Mouse (Mus musculus): ENCODE data around the gene Plod2.

Plod2 gene

GRCm38 (mm10) chr9:92552691-92553090 is 10.7 kb downstream of the Plod2 start:
- DNase-seq (ENCODE audit: extremely low read depth, insufficient read length, low spot score): no peak

GRCm38 (mm10) chr9:92555006-92555958 is 13.3 kb downstream of the Plod2 start:
- no peak for DNase-seq (ENCODE audit: extremely low read depth, insufficient read length, low spot score)

DNA sequence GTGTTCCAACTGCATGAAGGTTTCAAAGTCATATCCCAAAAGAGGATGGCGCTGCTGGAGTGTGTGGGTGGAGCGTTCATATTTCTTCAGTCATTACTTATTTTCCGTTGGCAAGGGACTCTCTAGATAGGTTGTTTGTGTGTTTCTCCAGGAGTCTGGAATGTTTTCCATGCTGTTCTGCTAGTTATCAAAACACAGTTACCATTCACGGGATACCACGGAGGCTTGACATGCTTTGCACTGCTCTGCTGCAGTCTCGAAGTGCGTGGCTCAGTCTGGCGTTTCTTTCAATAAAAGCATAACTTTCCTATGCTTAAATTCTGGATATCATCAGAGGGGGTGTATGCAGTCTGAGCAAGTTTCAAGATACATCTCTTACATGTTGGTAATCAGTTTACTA is 17.7 kb downstream of the Plod2 start:
- no peak for DNase-seq (ENCODE audit: extremely low read depth, insufficient read length, low spot score)

GRCm38 (mm10) chr9:92560840-92561547 is 19.0 kb downstream of the Plod2 start:
- DNase-seq (ENCODE audit: extremely low read depth, insufficient read length, low spot score): no peak

- DNase-seq (ENCODE audit: extremely low read depth, insufficient read length, low spot score): no peak
Measured at GRCm38 (mm10) chr9:92562416-92562815, 20.4 kb downstream of the Plod2 start.

DNA sequence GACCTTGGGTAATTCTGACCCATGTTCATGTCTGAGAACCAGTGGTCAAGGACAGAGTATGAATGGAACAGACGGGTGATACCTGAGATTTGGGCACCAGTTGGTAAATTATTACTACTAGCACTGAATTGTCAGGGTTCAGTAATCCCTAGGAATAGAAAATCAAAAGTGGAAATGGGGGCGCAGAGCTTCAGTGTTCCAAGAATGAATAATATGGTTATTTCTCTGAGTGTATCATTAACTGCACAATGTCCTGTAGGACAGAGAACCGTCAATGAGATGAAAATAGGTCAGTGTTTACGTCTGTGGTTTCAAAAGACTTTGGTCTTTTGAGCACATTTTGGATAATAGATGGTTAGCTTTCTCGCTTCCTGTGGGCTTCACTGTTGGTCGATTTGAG is 21.3 kb downstream of the Plod2 start:
- DNase-seq (ENCODE audit: extremely low read depth, insufficient read length, low spot score): no peak

- DNase-seq (ENCODE audit: extremely low read depth, insufficient read length, low spot score): no peak
Measured at GRCm38 (mm10) chr9:92564391-92564790, 22.4 kb downstream of the Plod2 start.

DNA sequence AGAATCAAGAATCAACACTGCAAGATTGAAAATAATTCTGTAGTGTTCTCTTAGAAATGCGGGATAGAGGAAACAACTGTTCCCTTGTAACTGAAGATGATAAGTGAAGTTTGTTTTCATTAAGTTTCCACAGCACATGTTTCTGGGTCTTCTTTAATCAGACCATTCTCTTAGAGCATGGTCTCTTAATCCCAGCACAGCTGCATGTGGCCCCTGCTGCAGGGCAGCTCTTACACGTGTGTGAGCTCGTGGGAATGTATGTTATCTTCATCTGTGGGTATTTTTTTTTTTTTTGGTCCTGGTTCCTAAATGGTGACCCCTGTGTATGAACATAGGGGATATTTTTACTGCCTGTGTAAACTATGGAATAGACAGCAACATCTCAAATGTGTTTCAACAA is 24.2 kb downstream of the Plod2 start:
- DNase-seq (ENCODE audit: extremely low read depth, insufficient read length, low spot score): no peak

DNA sequence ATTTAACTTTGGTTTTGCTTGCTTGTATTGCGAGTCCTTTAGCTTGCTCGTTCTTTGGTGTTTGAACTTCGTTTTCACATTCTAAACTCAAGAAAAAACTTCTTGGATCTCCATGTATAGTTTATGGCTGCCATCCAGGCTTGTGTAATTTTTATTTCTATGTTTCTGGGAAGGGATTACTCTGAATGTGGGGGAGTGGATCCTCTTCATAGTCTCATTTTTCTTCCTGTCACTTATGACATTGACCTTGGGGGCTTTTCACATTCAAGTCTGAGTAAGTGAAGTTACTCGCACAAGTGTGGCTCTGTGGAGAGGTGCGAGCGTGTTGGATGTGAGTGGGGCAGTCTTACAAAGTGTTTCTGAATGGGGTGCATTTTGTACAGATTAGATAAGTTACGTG is 25.5 kb downstream of the Plod2 start:
- no peak for DNase-seq (ENCODE audit: extremely low read depth, insufficient read length, low spot score)

- no peak for DNase-seq (ENCODE audit: extremely low read depth, insufficient read length, low spot score)
Measured at GRCm38 (mm10) chr9:92568798-92569197, 26.8 kb downstream of the Plod2 start.

DNA sequence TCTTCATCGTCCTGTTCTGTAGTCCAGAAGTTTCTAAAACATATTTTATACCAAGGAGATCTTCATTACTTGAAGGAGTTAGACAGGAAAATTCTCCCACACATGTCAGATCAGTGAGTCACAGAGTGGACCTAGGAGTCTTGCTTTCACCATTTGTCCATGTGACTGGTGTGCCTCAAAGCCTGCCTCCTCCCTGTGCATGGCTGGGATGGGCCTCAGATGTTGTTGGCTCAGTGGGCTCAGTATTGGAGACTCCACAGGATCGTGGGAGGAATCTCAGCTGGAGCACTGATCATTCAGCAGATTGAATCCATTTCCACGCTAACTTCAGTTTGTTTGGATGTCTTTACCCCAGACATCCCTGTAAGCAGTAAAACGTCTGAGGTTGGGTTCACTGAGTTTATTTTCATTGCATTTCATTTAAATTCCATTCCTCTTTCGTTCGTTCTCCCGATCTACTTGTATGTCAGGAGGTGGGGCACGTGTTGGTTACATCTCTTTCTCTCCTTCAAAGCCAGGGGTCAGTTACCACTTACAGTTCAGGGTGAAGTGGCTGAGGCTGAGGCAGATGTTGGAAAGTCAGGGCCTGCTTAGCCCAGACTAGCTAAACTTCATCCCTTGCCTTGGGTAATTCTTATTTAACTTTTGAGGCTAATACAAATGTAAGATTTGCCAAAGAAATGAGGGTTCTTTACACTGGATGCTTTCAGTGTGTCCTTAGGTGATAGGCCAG is 30.5 kb downstream of the Plod2 start:
- no peak for DNase-seq (ENCODE audit: extremely low read depth, insufficient read length, low spot score)

- DNase-seq (ENCODE audit: extremely low read depth, insufficient read length, low spot score): no peak
Measured at GRCm38 (mm10) chr9:92583876-92584275, 41.9 kb downstream of the Plod2 start.

- no peak for DNase-seq (ENCODE audit: extremely low read depth, insufficient read length, low spot score)
Measured at GRCm38 (mm10) chr9:92586025-92586424, 44.0 kb downstream of the Plod2 start.

DNA sequence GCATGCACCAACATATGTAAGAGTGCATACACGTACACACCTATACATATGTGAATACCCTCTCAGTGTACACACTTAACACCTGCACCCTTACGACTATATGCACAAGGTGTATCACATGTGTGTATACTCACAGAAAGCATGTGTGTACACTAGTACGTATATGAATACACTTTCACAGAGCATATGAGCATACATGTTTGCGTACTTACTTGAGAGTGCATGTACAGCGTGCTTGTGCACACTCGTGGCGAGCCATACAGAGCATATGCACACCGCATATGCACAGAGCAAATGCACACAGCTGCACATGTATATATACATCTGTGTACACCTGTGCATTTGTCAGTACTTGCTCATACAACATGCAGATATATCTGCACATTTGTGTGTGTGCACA is 45.4 kb downstream of the Plod2 start:
- no peak for DNase-seq (ENCODE audit: extremely low read depth, insufficient read length, low spot score)

DNA sequence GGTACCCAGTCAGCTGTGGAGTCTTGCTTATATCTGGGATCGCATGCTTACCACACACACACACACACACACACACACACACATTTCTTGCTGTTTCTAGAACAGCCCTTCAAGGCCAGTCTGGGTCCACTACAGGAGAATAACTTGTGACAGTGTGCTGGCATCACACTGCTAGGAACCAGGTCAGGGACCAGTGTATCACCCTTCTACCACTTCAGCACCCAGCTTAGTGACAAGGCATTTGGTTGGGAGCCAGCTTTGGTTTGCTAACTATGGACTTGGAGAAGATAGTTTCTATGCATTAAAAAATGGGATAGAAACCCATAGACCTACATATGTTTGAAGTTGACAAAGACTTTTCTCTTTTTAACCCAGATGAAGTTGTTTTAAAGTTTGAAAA is 46.2 kb downstream of the Plod2 start:
- no peak for DNase-seq (ENCODE audit: extremely low read depth, insufficient read length, low spot score)

- no peak for DNase-seq (ENCODE audit: extremely low read depth, insufficient read length, low spot score)
Measured at GRCm38 (mm10) chr9:92589021-92589420, 47.0 kb downstream of the Plod2 start.

DNA sequence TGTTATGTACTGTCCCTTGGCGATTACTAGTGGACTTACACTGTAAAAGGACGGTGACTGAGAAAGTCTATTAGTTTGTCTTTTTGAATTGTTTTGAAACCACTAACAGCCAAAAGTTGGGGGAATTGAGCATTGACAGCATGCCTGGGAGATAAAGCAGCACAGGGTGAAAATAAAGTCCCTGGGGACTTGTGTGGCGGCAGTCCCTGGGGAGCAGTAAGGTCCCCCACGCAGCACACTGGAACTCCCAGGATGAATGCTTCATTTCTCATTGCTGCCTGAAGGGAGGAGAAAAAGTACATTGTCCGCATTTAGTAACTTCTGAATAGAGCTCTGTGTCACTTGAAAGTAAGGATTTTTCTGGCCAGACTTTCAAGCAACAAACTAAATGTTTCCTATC is 49.5 kb downstream of the Plod2 start:
- DNase-seq (ENCODE audit: extremely low read depth, insufficient read length, low spot score): no peak

- DNase-seq (ENCODE audit: extremely low read depth, insufficient read length, low spot score): no peak
Measured at GRCm38 (mm10) chr9:92592757-92593156, 50.7 kb downstream of the Plod2 start.

DNA sequence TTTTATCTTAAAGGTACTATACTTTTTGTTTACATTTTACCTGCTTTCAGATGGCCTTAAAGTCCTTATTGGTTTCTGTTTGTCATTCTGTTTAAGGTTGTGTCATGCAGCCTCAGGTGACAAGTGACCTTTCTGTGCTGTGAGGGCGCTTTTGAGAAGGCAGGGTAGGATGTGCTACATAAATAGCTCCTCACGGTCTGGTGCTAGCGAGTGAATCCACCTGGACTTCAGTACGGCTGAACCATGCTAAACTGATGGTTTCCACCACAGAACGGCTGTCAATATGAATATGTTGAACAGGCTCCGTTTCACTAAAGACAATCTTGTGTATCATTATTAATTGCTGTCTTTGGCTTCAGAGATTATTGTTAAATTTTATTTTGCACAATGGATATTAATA is 52.5 kb downstream of the Plod2 start:
- no peak for DNase-seq (ENCODE audit: extremely low read depth, insufficient read length, low spot score)

DNA sequence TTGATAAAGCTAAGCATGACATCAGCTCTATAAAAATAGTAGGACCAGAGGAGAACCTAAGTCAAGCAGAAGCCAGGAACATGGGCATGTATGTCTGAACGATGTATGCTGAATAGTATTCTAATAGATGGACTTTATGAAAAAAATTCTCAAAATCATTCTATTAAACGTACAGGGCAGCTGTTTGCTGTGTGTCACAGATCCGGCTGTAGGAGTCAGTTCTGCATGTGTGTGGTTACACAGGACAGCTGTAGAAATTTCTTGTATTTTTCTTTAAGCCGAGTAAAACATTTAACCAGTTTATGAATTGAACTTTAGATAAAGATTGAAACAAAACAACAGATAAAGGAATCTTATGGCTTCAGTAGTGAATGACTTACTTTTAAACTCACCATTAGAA is 53.3 kb downstream of the Plod2 start:
- no peak for DNase-seq (ENCODE audit: extremely low read depth, insufficient read length, low spot score)

GRCm38 (mm10) chr9:92596916-92597547 is 55.0 kb downstream of the Plod2 start:
- DNase-seq (ENCODE audit: extremely low read depth, insufficient read length, low spot score): no peak
